Comparison of ENCODE assay signal across 8 mouse cellular contexts in the genomic region with DNA sequence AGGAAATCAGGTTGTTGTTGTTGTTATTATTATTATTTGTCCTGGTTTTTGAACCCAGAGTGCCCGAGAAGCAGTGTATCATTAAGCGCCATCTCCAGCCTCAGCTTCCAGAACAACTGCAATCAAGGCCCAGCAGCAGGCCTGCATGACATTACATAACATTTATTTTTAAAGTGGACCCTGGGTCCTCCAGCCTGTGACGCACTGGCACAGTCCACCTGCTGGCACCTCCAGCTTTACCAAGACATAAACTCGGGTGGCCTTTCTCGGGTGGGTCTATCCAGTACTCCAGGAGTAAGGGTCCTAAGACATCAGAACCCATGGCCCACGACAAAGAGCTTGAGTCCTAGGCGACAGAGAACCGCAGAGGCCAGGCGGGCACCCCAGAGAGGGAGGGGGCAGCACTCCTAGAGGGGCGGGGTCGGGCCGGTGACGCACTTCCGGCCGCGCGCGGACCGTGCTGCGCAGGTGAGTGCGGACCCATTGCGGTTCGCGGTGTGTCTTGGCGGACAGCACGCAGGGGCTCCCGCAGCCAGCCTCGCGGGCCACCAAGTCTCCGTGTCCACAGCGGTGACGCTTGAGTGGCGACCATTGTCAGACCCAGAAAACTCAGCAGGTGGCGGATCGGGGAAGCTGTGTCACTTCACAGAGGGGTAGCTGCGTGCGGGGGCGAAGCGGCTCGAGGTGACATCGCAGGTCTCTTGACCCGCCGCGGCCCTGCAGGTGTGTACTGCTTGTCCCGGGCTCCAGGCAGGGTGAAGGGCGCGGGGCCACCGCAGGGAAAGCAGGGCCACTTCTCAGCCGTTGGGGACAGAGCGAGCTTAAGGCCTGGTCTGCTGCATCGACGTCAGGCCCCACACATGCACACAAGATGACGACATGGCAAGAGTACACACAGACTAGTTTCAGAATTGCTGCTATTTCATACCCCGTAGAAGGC. TPM values are rescaled to one million over a fixed set of nuclear protein-coding genes. Genes with fewer than 3 reads are reported as not detected.
DNase-seq lines count a peak whose midpoint lies in the region; ATAC-seq and TF ChIP-seq lines count a peak whose summit lies in the region.

A gene (plus strand): TSS at position 465 of the 940 bp plus-strand sequence.

- H3K4me3 ChIP-seq in CH12.LX (replicated peaks in 1 of 3; ENCODE audit: low read depth in 2 of 3, low read length in 2 of 3, poor library complexity in 1 of 3), result peak within 1 kb of the TSS; percentile 20 to 73 (median 30)
- H3K4me3 ChIP-seq in forebrain, embryonic 12.5 days (replicated peaks), result peak within 1 kb of the TSS; percentile 75
- H3K4me3 ChIP-seq in liver, embryonic 15.5 days (replicated peaks), result peak within 1 kb of the TSS; percentile 53
- peak within 1 kb of the TSS; percentile 64 for H3K4me3 ChIP-seq in neural tube, embryonic 13.5 days

- no peak for TF ChIP-seq CTCF in CH12.LX (conservative IDR thresholded peaks at IDR 0.05 in 1 of 2, IDR thresholded peaks at IDR 0.05 in 1 of 2; ENCODE audit: low read depth in 2 of 2, low read length in 2 of 2)

- dilution Hi-C loops in CH12.LX (cut with MboI; ENCODE audit: extremely low pct_ligation_motif_present, extremely low pct_unique_long_range_greater_than_20kb, low sequenced_read_pairs), result no loop called here

- H3K27ac ChIP-seq in CH12.LX (ENCODE audit: insufficient read depth, low read depth), result no peak within 1 kb of the TSS
- no peak within 1 kb of the TSS for H3K27ac ChIP-seq in forebrain, embryonic 12.5 days
- no peak within 1 kb of the TSS for H3K27ac ChIP-seq in liver, embryonic 15.5 days (replicated peaks)
- peak within 1 kb of the TSS; percentile 16; the same call in 1 of the 2 replicates for H3K27ac ChIP-seq in neural tube, embryonic 13.5 days (replicated peaks)

- no peaks in the 10 kb centered on the region for H3K9me3 ChIP-seq in CH12.LX (replicated peaks; ENCODE audit: low read length)
- H3K9me3 ChIP-seq in forebrain, embryonic 12.5 days, result no peaks in the 10 kb centered on the region
- H3K9me3 ChIP-seq in liver, embryonic 15.5 days (replicated peaks), result no peaks in the 10 kb centered on the region
- H3K9me3 ChIP-seq in neural tube, embryonic 13.5 days, result no peaks in the 10 kb centered on the region

- ATAC-seq in forebrain, embryonic 12.5 days (ENCODE audit: low FRiP score), result peak; percentile 95
- ATAC-seq in liver, embryonic 15.5 days (ENCODE audit: insufficient read depth), result peak; percentile 70
- peak; percentile 96 for ATAC-seq in neural tube, embryonic 13.5 days (ENCODE audit: low read depth)

- DNase-seq in CH12.LX (ENCODE audit: extremely low read depth), result no peak
- peak; percentile 47 for DNase-seq in brain, embryonic 18.5 days (ENCODE audit: low read depth, low spot score)
- DNase-seq in heart, postnatal 10 days, result peak; percentile 58 to 59
- peak; percentile 57 to 82 for DNase-seq in kidney, postnatal 36 days
- peak; percentile 81 for DNase-seq in testis, postnatal 14 days (ENCODE audit: low spot score)

- H3K4me1 ChIP-seq in CH12.LX (ENCODE audit: control insufficient read depth in 1 of 2, insufficient read depth in 2 of 2), result peaks cover 2 to 4% of the 10 kb centered on the region in 2 experiments; a peak in 3 of 4 replicates
- peaks cover 8% of the 10 kb centered on the region; the same call in 1 of the 2 replicates for H3K4me1 ChIP-seq in forebrain, embryonic 12.5 days
- H3K4me1 ChIP-seq in liver, embryonic 15.5 days (replicated peaks), result peaks cover 10% of the 10 kb centered on the region; the same call in 1 of the 2 replicates
- peaks cover 24% of the 10 kb centered on the region for H3K4me1 ChIP-seq in neural tube, embryonic 13.5 days (replicated peaks)

- peak; percentile 69; the same call in 1 of the 2 replicates for TF ChIP-seq POLR2A in CH12.LX (IDR thresholded peaks at IDR 0.05; ENCODE audit: low read depth, low read length)

- no peaks in the 10 kb centered on the region for H3K79me2 ChIP-seq in CH12.LX (replicated peaks; ENCODE audit: control insufficient read depth, extremely low read depth, insufficient read depth, poor library complexity, severe bottlenecking)

- no peak for TF ChIP-seq RAD21 in CH12.LX (IDR thresholded peaks at IDR 0.05; ENCODE audit: low read depth, low read length)

- H3K4me2 ChIP-seq in CH12.LX (ENCODE audit: insufficient read depth, low read depth, poor library complexity, severe bottlenecking), result peak within 1 kb of the TSS; percentile 58
- H3K4me2 ChIP-seq in forebrain, embryonic 12.5 days, result peak within 1 kb of the TSS; percentile 87
- H3K4me2 ChIP-seq in liver, embryonic 15.5 days, result peak within 1 kb of the TSS; percentile 66
- H3K4me2 ChIP-seq in neural tube, embryonic 13.5 days, result peak within 1 kb of the TSS; percentile 85

- intact Hi-C loops in heart, postnatal 10 days (cut with DNase I), result no loop called here

- H3K9ac ChIP-seq in CH12.LX (ENCODE audit: insufficient read depth, low read depth), result peak within 1 kb of the TSS; percentile 33; the same call in 1 of the 2 replicates
- peak within 1 kb of the TSS; percentile 81 for H3K9ac ChIP-seq in forebrain, embryonic 12.5 days
- H3K9ac ChIP-seq in liver, embryonic 15.5 days, result peak within 1 kb of the TSS; percentile 23
- H3K9ac ChIP-seq in neural tube, embryonic 13.5 days, result peak within 1 kb of the TSS; percentile 81

- H3K27me3 ChIP-seq in CH12.LX (replicated peaks), result no peaks in the 10 kb centered on the region
- H3K27me3 ChIP-seq in forebrain, embryonic 12.5 days, result no peaks in the 10 kb centered on the region
- no peaks in the 10 kb centered on the region for H3K27me3 ChIP-seq in liver, embryonic 15.5 days
- H3K27me3 ChIP-seq in neural tube, embryonic 13.5 days, result no peaks in the 10 kb centered on the region

- 6% methylated on average over 54 of the region's 54 CpGs for WGBS in forebrain, embryonic 12.5 days
- WGBS in liver, embryonic 15.5 days (ENCODE audit: insufficient replicate concordance), result 7% methylated on average over 54 of the region's 54 CpGs
- WGBS in neural tube, embryonic 13.5 days, result 7% methylated on average over 54 of the region's 54 CpGs

- peaks cover 0 to 3% of the 10 kb centered on the region in 2 experiments for H3K36me3 ChIP-seq in CH12.LX (replicated peaks in 1 of 2; ENCODE audit: control insufficient read depth in 1 of 2, insufficient read depth in 1 of 2, low read length in 1 of 2)
- H3K36me3 ChIP-seq in forebrain, embryonic 12.5 days (replicated peaks), result peaks cover 19% of the 10 kb centered on the region
- H3K36me3 ChIP-seq in liver, embryonic 15.5 days (replicated peaks), result no peaks in the 10 kb centered on the region
- H3K36me3 ChIP-seq in neural tube, embryonic 13.5 days, result peaks cover 19% of the 10 kb centered on the region

- in situ Hi-C loops in CH12.LX (cut with MboI; ENCODE audit: low pct_ligation_motif_present, low pct_unique_long_range_greater_than_20kb, low sequenced_read_pairs), result no loop called here

- TF ChIP-seq EP300 in CH12.LX (IDR thresholded peaks at IDR 0.05; ENCODE audit: low read length), result no peak

TF ChIP-seq in CH12.LX, 34 proteins besides CTCF, POLR2A, EP300 and RAD21:
- TF ChIP-seq GABPA (IDR thresholded peaks at IDR 0.05; ENCODE audit: insufficient replicate concordance, low read depth, low read length), result no peak
- TF ChIP-seq USF2 (conservative IDR thresholded peaks at IDR 0.05; ENCODE audit: low read depth, low read length), result no peak
- no peak for TF ChIP-seq USF1 (IDR thresholded peaks at IDR 0.05; ENCODE audit: low read depth, low read length)
- TF ChIP-seq RCOR1 (conservative IDR thresholded peaks at IDR 0.05; ENCODE audit: low read depth, low read length), result no peak
- TF ChIP-seq NRF1 (IDR thresholded peaks at IDR 0.05; ENCODE audit: low read depth, low read length), result peak; percentile 81
- TF ChIP-seq MAZ (IDR thresholded peaks at IDR 0.05; ENCODE audit: low read depth, low read length), result peak; percentile 79; the same call in 1 of the 2 replicates
- no peak for TF ChIP-seq NELFE (IDR thresholded peaks at IDR 0.05; ENCODE audit: low read depth, low read length)
- TF ChIP-seq BHLHE40 (IDR thresholded peaks at IDR 0.05; ENCODE audit: low read depth, low read length), result peak; percentile 86
- TF ChIP-seq ELF1 (IDR thresholded peaks at IDR 0.05; ENCODE audit: low read depth, low read length), result peak; percentile 42; the same call in 1 of the 2 replicates
- TF ChIP-seq ZC3H11A (IDR thresholded peaks at IDR 0.05; ENCODE audit: low read depth, low read length), result no peak
- TF ChIP-seq HCFC1 (IDR thresholded peaks at IDR 0.05; ENCODE audit: low read depth, low read length), result peak; percentile 39; the same call in 1 of the 2 replicates
- no peak for TF ChIP-seq ZNF384 (IDR thresholded peaks at IDR 0.05; ENCODE audit: low read depth, low read length)
- TF ChIP-seq POLR2AphosphoS2 (IDR thresholded peaks at IDR 0.05; ENCODE audit: low read depth, low read length), result no peak

RNA-seq across cellular contexts. Expression of the gene that starts here (rescaled TPM):
- total RNA-seq in CH12.LX (2012; rRNA removed) (1.3 and 2.0 TPM in 2 replicates), CH12.LX (2014; rRNA removed) (0.04 and 0.08 TPM in 2 replicates)
- polyA plus RNA-seq in CH12.LX (2012; ENCODE audit: insufficient read length, low read depth), result 0.13 TPM in 1 of 2 replicates, not detected in the other
- polyA plus RNA-seq in forebrain, embryonic 12.5 days (2016; fragmentation: Nextera tagmentation; extraction: Ambion mirVana), result 15.2 and 17.2 TPM in 2 replicates
- total RNA-seq in heart, postnatal 10 days (2021), result 1 to 10 TPM; 6.2 to 7.2 TPM
- polyA plus RNA-seq in liver, embryonic 15.5 days (2015; fragmentation: Nextera tagmentation; extraction: Ambion mirVana), result 0.89 and 1.1 TPM in 2 replicates
- 19.4 and 19.7 TPM in 2 replicates for polyA plus RNA-seq in neural tube, embryonic 13.5 days (2015; fragmentation: Nextera tagmentation; extraction: Ambion mirVana)

Comparison
In these comparisons a context has a peak if more than half of its experiments do, and no peak if none do; other contexts are left out.
1. H3K9ac ChIP-seq: peak in every context shown above with its lines; median percentile 81 in forebrain, embryonic 12.5 days; 81 in neural tube, embryonic 13.5 days; 33 in CH12.LX; 23 in liver, embryonic 15.5 days.